Mouse (Mus musculus) intestine, embryonic 14.5 days (tissue): ENCODE data around the gene Zfp36. TPM values are rescaled to one million over a fixed set of nuclear protein-coding genes. Genes with fewer than 3 reads are reported as not detected.
A peak's percentile ranks its signal among the peaks of the same experiment; 100 is the strongest.

ENCODE experiments used
- ATAC-seq: fragments of 200-750 bp; cut with Nextera tagmentation; replicated peaks from 2 replicates; pipeline ENCODE4 v1.8.0; 2017; ENCODE audit warnings: low read depth, moderate number of reproducible peaks, moderate TSS enrichment, moderate library complexity; ENCODE audit not compliant: low FRiP score, low TSS enrichment
- DNase-seq: peaks from one replicate; pipeline ENCODE4 v3.0.0-alpha.2; 2018; ENCODE audit warnings: low spot score
- H3K27ac ChIP-seq: fragments of 300-500 bp; sonication (generic); 2 replicates; pipeline ENCODE4 v1.5.1; 2014; ENCODE audit warnings: low read depth, mild to moderate bottlenecking, control low read depth
- H3K27me3 ChIP-seq: fragments of 300-500 bp; sonication (generic); replicated peaks from 2 replicates; pipeline ENCODE4 v1.6.1; 2014; ENCODE audit warnings: low read length, control low read depth; ENCODE audit not compliant: control insufficient read depth, insufficient read depth
- H3K36me3 ChIP-seq: fragments of 300-500 bp; sonication (generic); 2 replicates; pipeline ENCODE4 v1.6.1; 2014; ENCODE audit warnings: low read length, control low read depth; ENCODE audit not compliant: control insufficient read depth, insufficient read depth
- H3K4me1 ChIP-seq: fragments of 300-500 bp; sonication (generic); replicated peaks from 2 replicates; pipeline ENCODE4 v1.6.1; 2014; ENCODE audit warnings: low read length, control low read depth, mixed read lengths; ENCODE audit not compliant: control insufficient read depth, insufficient read depth
- H3K4me2 ChIP-seq: fragments of 300-500 bp; sonication (generic); 2 replicates; pipeline ENCODE4 v1.6.1; 2014; ENCODE audit warnings: low read length
- H3K4me3 ChIP-seq: fragments of 300-500 bp; sonication (generic); 2 replicates; pipeline ENCODE4 v1.5.1; 2014; ENCODE audit warnings: low read depth, low read length, control low read depth, mixed read lengths
- H3K9ac ChIP-seq: fragments of 300-500 bp; sonication (generic); 2 replicates; pipeline ENCODE4 v1.6.1; 2014; ENCODE audit warnings: mild to moderate bottlenecking, low read length
- H3K9me3 ChIP-seq: fragments of 300-500 bp; sonication (generic); 2 replicates; pipeline ENCODE4 v1.6.1; 2016; ENCODE audit warnings: low read length, control low read depth; ENCODE audit not compliant: control insufficient read depth
- WGBS: fragments of 180-500 bp; shearing (Covaris S2); extraction: QIAGEN DNeasy Blood & Tissue Kit; methylation state at CpG from one replicate; pipeline ENCODE4 v1.1.7; 2014; 5-methylcytosine and 5-hydroxymethylcytosine counted together
- polyA plus RNA-seq: library from polyadenylated mRNA; unstranded; fragments of >200 nt; fragmentation: Nextera tagmentation; extraction: Ambion mirVana; gene quantifications from 2 replicates; pipeline ENCODE4 v1.2.1, GENCODE M21; 2014

The Zfp36 gene
- polyA plus RNA-seq = 19.0 and 21.9 TPM in 2 replicates

DNA sequence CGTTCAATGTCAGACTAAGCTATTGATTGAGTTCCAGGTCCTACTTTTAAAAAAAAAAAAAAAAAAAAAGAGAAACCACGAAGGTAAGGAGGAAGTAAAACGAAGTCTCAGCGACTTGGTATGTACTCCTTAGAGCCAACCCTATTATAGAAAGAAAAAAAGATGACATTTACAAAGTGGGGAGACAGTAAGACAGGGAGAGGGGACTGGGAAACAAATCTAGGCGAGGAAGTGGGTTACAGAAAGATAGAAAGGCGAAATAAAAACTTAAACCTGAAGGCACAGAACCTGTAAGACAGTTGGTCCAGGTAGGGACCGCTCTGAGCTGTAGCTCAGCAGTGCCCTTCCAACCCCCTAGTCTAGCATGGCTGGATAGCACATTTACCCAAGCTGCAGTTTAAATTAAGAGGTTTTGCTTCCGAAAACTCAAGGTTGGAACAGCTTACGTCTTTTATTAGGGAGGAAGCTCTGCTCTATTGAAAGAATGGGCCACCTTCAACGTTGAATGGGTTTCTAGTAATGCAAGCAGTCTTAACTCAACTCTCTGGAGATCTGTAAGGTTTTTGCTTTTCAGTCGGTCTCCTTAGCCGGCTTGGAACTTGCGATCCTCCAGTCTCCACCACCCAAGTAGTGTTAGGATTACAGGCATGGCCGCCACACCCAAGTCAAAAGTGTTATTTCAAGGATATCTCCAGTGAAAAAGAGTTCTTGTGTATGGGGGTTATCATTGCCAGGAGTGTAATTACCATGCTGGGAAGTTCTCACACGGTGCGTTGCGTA lies at the start of gene Zfp36:
Zfp36 (minus strand) TSS at position 17 of the 780 bp plus-strand sequence.
- peak within 1 kb of the TSS; percentile 80 for H3K4me2 ChIP-seq
- DNase-seq = no peak
- WGBS = 42% methylated on average over 17 of the region's 17 CpGs
- H3K27me3 ChIP-seq = no peaks in the 10 kb centered on the region
- peak within 1 kb of the TSS; percentile 91 for H3K4me3 ChIP-seq
- peak within 1 kb of the TSS; percentile 100 for H3K27ac ChIP-seq
- ATAC-seq = no peak
- peaks cover 60% of the 10 kb centered on the region for H3K4me1 ChIP-seq
- H3K9me3 ChIP-seq = no peaks in the 10 kb centered on the region
- H3K36me3 ChIP-seq = peaks cover 17% of the 10 kb centered on the region; the same call in 1 of the 2 replicates
- H3K9ac ChIP-seq = peak within 1 kb of the TSS; percentile 86

DNA sequence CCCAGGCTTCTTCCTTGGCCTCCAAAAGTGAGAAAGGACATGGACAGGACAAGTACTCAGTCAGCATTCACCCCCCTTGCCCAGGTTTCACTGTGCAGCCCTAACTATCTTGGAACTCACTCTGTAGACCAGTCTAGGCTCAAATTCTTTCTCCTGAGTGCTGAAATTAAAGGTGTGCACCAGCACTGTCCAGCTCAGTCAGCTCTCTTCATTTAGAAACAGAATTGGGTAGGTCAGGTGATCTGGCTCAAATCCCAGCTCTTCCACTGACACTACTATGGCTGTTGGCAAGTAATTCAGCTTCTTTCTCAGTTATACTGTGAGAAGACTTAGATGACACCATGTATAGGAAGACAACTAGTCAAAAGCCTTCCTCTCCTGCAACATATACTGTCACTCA lies 47.7 kb upstream of the Zfp36 start:
- Histone ChIP-seq H3K27ac (no peak overlapping the region), H3K4me2 (no peak overlapping the region), H3K4me1 (no peaks in the 10 kb centered on the region), H3K4me3 (no peak overlapping the region), H3K9ac (no peak overlapping the region), H3K9me3 (no peaks in the 10 kb centered on the region), H3K36me3 (peaks cover 28% of the 10 kb centered on the region), H3K27me3 (no peaks in the 10 kb centered on the region)
- no peak for ATAC-seq
- DNase-seq = no peak

DNA sequence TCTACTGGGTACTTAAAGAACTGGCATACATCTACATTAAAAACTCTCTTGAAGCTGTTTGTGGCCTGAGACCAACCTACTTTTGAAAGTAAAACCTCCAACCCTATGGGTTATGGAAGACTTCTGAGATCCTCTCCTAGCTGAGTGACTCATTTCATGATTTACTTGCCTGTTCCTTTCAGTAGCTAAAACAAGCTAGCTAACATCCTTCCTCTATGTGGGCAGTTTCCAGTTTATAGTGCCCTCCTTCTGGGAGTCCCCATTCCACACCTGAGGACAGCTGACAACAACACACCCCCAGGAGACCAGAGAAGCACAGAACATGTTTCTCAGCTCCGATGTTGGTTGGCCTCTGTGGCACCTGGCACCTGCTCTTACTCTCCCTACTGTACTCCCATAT lies 43.0 kb upstream of the Zfp36 start:
- Histone ChIP-seq H3K4me1 (peaks cover 9% of the 10 kb centered on the region; the same call in 1 of the 2 replicates), H3K4me3 (no peak overlapping the region), H3K27ac (no peak overlapping the region), H3K27me3 (no peaks in the 10 kb centered on the region), H3K4me2 (no peak overlapping the region), H3K36me3 (peaks cover 58% of the 10 kb centered on the region), H3K9me3 (no peaks in the 10 kb centered on the region), H3K9ac (no peak overlapping the region)
- no peak for DNase-seq
- WGBS = 85% methylated on average over 1 of the region's 1 CpGs
- ATAC-seq = no peak

DNA sequence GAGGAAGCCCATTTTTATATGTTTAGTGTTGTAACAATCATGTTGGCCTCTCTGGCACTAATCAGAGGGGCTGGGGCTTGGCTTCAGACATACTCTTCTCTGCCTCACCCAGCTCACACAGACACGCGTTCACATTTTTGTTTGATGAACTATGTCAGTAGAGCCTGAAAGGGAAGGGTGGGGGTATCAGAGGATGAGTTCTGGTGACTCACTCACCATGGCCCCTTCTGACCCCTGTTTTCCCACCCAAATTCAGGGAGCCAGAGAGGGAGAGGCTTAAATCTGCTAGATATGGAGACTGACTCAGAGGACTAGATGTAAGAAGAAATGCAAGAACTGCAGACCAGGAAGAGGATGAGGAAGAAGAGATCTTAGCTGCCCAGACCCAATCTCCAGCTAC lies 39.4 kb upstream of the Zfp36 start:
- ATAC-seq = no peak
- 83% methylated on average over 2 of the region's 2 CpGs for WGBS
- Histone ChIP-seq H3K9me3 (no peaks in the 10 kb centered on the region), H3K9ac (no peak overlapping the region), H3K27ac (0 out of 2 replicates have a peak overlapping the region, but pooled peaks have one; percentile 5), H3K36me3 (peaks cover 86% of the 10 kb centered on the region), H3K4me2 (no peak overlapping the region), H3K27me3 (no peaks in the 10 kb centered on the region), H3K4me3 (no peak overlapping the region), H3K4me1 (peaks cover 9% of the 10 kb centered on the region; the same call in 1 of the 2 replicates)
- DNase-seq = no peak

- H3K36me3 ChIP-seq = peaks cover 88% of the 10 kb centered on the region
- DNase-seq = no peak
- 62% methylated on average over 8 of the region's 8 CpGs for WGBS
- H3K4me2 ChIP-seq = no peak overlapping the region
- no peaks in the 10 kb centered on the region for H3K27me3 ChIP-seq
- peaks cover 9% of the 10 kb centered on the region; the same call in 1 of the 2 replicates for H3K4me1 ChIP-seq
- H3K9ac ChIP-seq = no peak overlapping the region
- no peaks in the 10 kb centered on the region for H3K9me3 ChIP-seq
- no peak overlapping the region for H3K27ac ChIP-seq
- ATAC-seq = no peak; the same call in 1 of the 2 replicates
- no peak overlapping the region for H3K4me3 ChIP-seq
Observed at GRCm38 (mm10) chr7:28418096-28418670, 38.1 kb upstream of the Zfp36 start.

GRCm38 (mm10) chr7:28417368-28417767 lies 37.3 kb upstream of the Zfp36 start:
- no peak for ATAC-seq
- peaks cover 88% of the 10 kb centered on the region for H3K36me3 ChIP-seq

GRCm38 (mm10) chr7:28412826-28413225 lies 32.8 kb upstream of the Zfp36 start:
- Histone ChIP-seq H3K27me3 (no peaks in the 10 kb centered on the region), H3K4me3 (no peak overlapping the region), H3K27ac (no peak overlapping the region), H3K9me3 (no peaks in the 10 kb centered on the region), H3K9ac (no peak overlapping the region), H3K4me2 (no peak overlapping the region), H3K36me3 (peaks cover 84% of the 10 kb centered on the region), H3K4me1 (0 out of 2 replicates have a peak, but pooled peaks cover 2% of the 10 kb centered on the region)
- 87% methylated on average over 4 of the region's 4 CpGs for WGBS
- no peak for ATAC-seq
- no peak for DNase-seq

More at GRCm38 (mm10) chr7:28417368-28417767, 37.3 kb upstream of the Zfp36 start:
- no peak for DNase-seq
- Histone ChIP-seq H3K4me3 (no peak overlapping the region), H3K9me3 (no peaks in the 10 kb centered on the region), H3K27me3 (no peaks in the 10 kb centered on the region), H3K27ac (no peak overlapping the region), H3K4me1 (peaks cover 9% of the 10 kb centered on the region; the same call in 1 of the 2 replicates), H3K4me2 (no peak overlapping the region), H3K9ac (no peak overlapping the region)

DNA sequence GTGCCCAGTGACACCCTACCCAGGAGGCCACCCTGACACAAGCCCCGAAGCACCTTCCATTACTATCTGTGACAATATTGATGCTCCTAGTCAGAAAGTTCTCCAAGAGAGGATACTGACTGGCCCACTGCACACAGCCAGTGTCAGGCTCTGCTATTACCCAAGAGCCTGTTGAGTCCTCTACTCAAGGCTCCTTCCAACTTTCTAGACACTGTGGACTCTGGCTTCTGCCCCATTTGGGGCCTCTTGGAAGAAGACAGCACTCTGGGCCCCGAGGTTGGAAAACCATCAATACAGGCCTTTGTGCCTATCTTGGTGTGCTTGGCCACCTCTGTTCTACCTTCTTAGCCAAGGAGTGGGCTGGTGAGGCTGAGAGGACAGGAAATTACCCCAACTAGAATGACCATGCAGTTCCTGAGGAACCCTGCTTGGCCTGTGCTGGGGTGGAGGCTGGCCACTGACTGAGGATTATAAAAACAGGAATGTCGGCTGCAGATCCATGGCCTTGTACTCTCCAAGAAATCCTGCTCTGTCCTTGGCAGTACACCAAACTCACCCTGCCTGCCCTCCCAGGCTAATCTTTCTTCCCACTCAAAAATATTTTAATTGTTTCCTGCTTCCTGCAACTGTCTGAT lies 30.9 kb upstream of the Zfp36 start:
- Histone ChIP-seq H3K4me1 (0 out of 2 replicates have a peak, but pooled peaks cover 2% of the 10 kb centered on the region), H3K4me2 (no peak overlapping the region), H3K9ac (no peak overlapping the region), H3K36me3 (peaks cover 88% of the 10 kb centered on the region), H3K27me3 (no peaks in the 10 kb centered on the region), H3K4me3 (no peak overlapping the region), H3K27ac (no peak overlapping the region), H3K9me3 (no peaks in the 10 kb centered on the region)
- ATAC-seq (no peak), DNase-seq (no peak)
- 80% methylated on average over 3 of the region's 3 CpGs for WGBS
